Mouse (Mus musculus) heart, adult 2 months (tissue): ENCODE results near the gene Abca13. TPM values are rescaled to one million over a fixed set of nuclear protein-coding genes. Genes with fewer than 3 reads are reported as not detected.

ENCODE experiments used
- DNase-seq, 2 experiments: peaks; one replicate each; pipeline ENCODE4 v3.0.0; 2021
- H3K27ac ChIP-seq: fragments of 200-600 bp; 2 replicates; pipeline ENCODE4 v1.8.1; 2022
- H3K27me3 ChIP-seq: fragments of 200-500 bp; 2 replicates; pipeline ENCODE4 v1.6.1; 2012; ENCODE audit warnings: mild to moderate bottlenecking, low read length, inconsistent platforms, mixed read lengths; ENCODE audit not compliant: control insufficient read depth, insufficient read depth
- H3K36me3 ChIP-seq: fragments of 200-500 bp; 2 replicates; pipeline ENCODE4 v1.6.1; 2012; ENCODE audit warnings: low read length, inconsistent platforms; ENCODE audit not compliant: control insufficient read depth, insufficient read depth
- H3K4me1 ChIP-seq: fragments of 200-500 bp; 2 replicates; pipeline ENCODE4 v1.6.1; 2011; ENCODE audit warnings: low read length; ENCODE audit not compliant: control insufficient read depth, insufficient read depth
- H3K4me3 ChIP-seq: fragments of 200-600 bp; 2 replicates; pipeline ENCODE4 v1.8.1; 2022
- H3K79me2 ChIP-seq: fragments of 200-500 bp; replicated peaks from 2 replicates; pipeline ENCODE4 v1.6.1; 2012; ENCODE audit warnings: mild to moderate bottlenecking, inconsistent platforms, low read length, moderate library complexity, mixed read lengths; ENCODE audit not compliant: control insufficient read depth, insufficient read depth
- H3K9ac ChIP-seq: fragments of 200-500 bp; 2 replicates; pipeline ENCODE4 v1.6.1; 2012; ENCODE audit warnings: low read depth, mild to moderate bottlenecking, control low read depth, inconsistent platforms, low read length, mixed read lengths
- CTCF ChIP-seq: fragments of 200-600 bp; IDR thresholded peaks from 2 replicates; pipeline ENCODE4 v1.8.1; 2022; ENCODE audit warnings: antibody characterized with exemption, mild to moderate bottlenecking, moderate library complexity
- EP300 ChIP-seq: fragments of 200-500 bp; IDR thresholded peaks from 2 replicates; pipeline ENCODE4 v1.6.1; 2011; ENCODE audit warnings: low read depth, low read length, control low read depth; ENCODE audit not compliant: insufficient read depth
- POLR2A ChIP-seq: fragments of 200-500 bp; IDR thresholded peaks from 2 replicates; pipeline ENCODE4 v1.6.1; 2011; ENCODE audit warnings: mild to moderate bottlenecking, low read depth, low read length, control low read depth; ENCODE audit not compliant: insufficient read depth
- WGBS: fragments of 180-500 bp; shearing (Covaris S2); methylation state at CpG from one replicate; pipeline ENCODE4 v1.1.7; 2018; 5-methylcytosine and 5-hydroxymethylcytosine counted together
- intact Hi-C: fragments of 180-260 bp; cut with DNase I; formaldehyde crosslinking; loops from one replicate; pipeline ENCODE4 v1.15.1; 2025
- polyA plus RNA-seq: library from polyadenylated mRNA; depleted of rRNA; stranded (reverse); fragments of >200 nt; gene quantifications from 2 replicates; pipeline ENCODE4 v1.2.3, GENCODE M21; 2012; rRNA removed
- total RNA-seq, 2 experiments: library from RNA; stranded (reverse); gene quantifications; 2 replicates each; pipeline ENCODE4 v1.2.3; 2021

Abca13 gene
- total and polyA plus RNA-seq, 3 experiments, result 0.02 TPM; not detected in 2

- H3K36me3 ChIP-seq, result no peaks in the 10 kb centered on the region
- no peaks in the 10 kb centered on the region for H3K4me1 ChIP-seq
- 47% methylated on average over 1 of the region's 1 CpGs for WGBS
- intact Hi-C loops, result no loop called here
- no peak overlapping the region for H3K9ac ChIP-seq
- H3K4me3 ChIP-seq, result no peak overlapping the region
- H3K27ac ChIP-seq, result no peak overlapping the region
- H3K27me3 ChIP-seq, result no peaks in the 10 kb centered on the region
- H3K79me2 ChIP-seq, result no peaks in the 10 kb centered on the region
- no peak for DNase-seq
- no peak for TF ChIP-seq CTCF
- no peak for TF ChIP-seq POLR2A
- TF ChIP-seq EP300, result no peak
These were observed 477.7 kb downstream of the Abca13 start for GRCm38 (mm10) chr11:9669430-9669829.

GRCm38 (mm10) chr11:9684952-9685351 lies 493.2 kb downstream of the Abca13 start:
- no peaks in the 10 kb centered on the region for H3K4me1 ChIP-seq
- intact Hi-C loops, result no loop called here
- no peak overlapping the region for H3K4me3 ChIP-seq
- no peak overlapping the region for H3K27ac ChIP-seq
- no peaks in the 10 kb centered on the region for H3K27me3 ChIP-seq
- no peaks in the 10 kb centered on the region for H3K36me3 ChIP-seq
- 84% methylated on average over 2 of the region's 2 CpGs for WGBS
- H3K9ac ChIP-seq, result no peak overlapping the region
- no peak for DNase-seq
- H3K79me2 ChIP-seq, result no peaks in the 10 kb centered on the region
- no peak for TF ChIP-seq CTCF
- no peak for TF ChIP-seq POLR2A
- TF ChIP-seq EP300, result no peak

GRCm38 (mm10) chr11:9705190-9705589 lies 513.4 kb downstream of the Abca13 start:
- Histone ChIP-seq H3K36me3 (no peaks in the 10 kb centered on the region), H3K27ac (no peak overlapping the region), H3K27me3 (no peaks in the 10 kb centered on the region), H3K4me1 (no peaks in the 10 kb centered on the region), H3K9ac (no peak overlapping the region), H3K4me3 (no peak overlapping the region), H3K79me2 (no peaks in the 10 kb centered on the region)
- DNase-seq, result no peak
- intact Hi-C loops, result no loop called here
- TF ChIP-seq EP300 (no peak), CTCF (no peak), POLR2A (no peak)
- 61% methylated on average over 3 of the region's 3 CpGs for WGBS

- Histone ChIP-seq H3K27me3 (no peaks in the 10 kb centered on the region), H3K79me2 (no peaks in the 10 kb centered on the region), H3K4me1 (no peaks in the 10 kb centered on the region), H3K27ac (no peak overlapping the region), H3K4me3 (no peak overlapping the region), H3K36me3 (no peaks in the 10 kb centered on the region), H3K9ac (no peak overlapping the region)
- TF ChIP-seq EP300 (no peak), CTCF (no peak), POLR2A (no peak)
- intact Hi-C loops, result no loop called here
- 56% methylated on average over 2 of the region's 2 CpGs for WGBS
- no peak for DNase-seq
These were observed 536.2 kb downstream of the Abca13 start for GRCm38 (mm10) chr11:9727810-9728490.

GRCm38 (mm10) chr11:9731300-9731699 lies 539.6 kb downstream of the Abca13 start:
- no peaks in the 10 kb centered on the region for H3K27me3 ChIP-seq
- TF ChIP-seq CTCF, result no peak
- no peak for TF ChIP-seq POLR2A
- no peak for TF ChIP-seq EP300
- DNase-seq, result no peak
- 86% methylated on average over 1 of the region's 1 CpGs for WGBS
- H3K36me3 ChIP-seq, result no peaks in the 10 kb centered on the region
- H3K27ac ChIP-seq, result no peak overlapping the region
- intact Hi-C loops, result no loop called here
- no peak overlapping the region for H3K9ac ChIP-seq
- H3K4me1 ChIP-seq, result no peaks in the 10 kb centered on the region
- H3K4me3 ChIP-seq, result no peak overlapping the region
- no peaks in the 10 kb centered on the region for H3K79me2 ChIP-seq

Other genes starting within 250 kb of the Abca13 start
- gene Pkd1l1, start 218.7 kb upstream of the Abca13 start, total RNA-seq, result under 1 TPM in 1 of 2 experiments, not detected in 1; 0.25 TPM
- gene Pkd1l1, start 218.7 kb upstream of the Abca13 start, polyA plus RNA-seq, result 0.03 and 0.27 TPM in 2 replicates
- gene Hus1, start 180.8 kb upstream of the Abca13 start, total RNA-seq, result 10 to 100 TPM in 1 of 2 experiments, 1 to 10 TPM in 1; 9.6 to 11.1 TPM
- 7.5 and 12.4 TPM in 2 replicates for gene Hus1, start 180.8 kb upstream of the Abca13 start, polyA plus RNA-seq
- gene Gm11992, start 143.3 kb upstream of the Abca13 start, total RNA-seq, result under 1 TPM; 0.55 to 0.57 TPM
- 0.61 and 1.1 TPM in 2 replicates for gene Gm11992, start 143.3 kb upstream of the Abca13 start, polyA plus RNA-seq
- 1 to 10 TPM; 2.1 to 2.6 TPM for gene Sun3, start 143.0 kb upstream of the Abca13 start, total RNA-seq
- 0.23 TPM in 2 replicates for gene Sun3, start 143.0 kb upstream of the Abca13 start, polyA plus RNA-seq
- 1 to 10 TPM; 4.6 to 5.2 TPM for gene Upp1, start 73.8 kb upstream of the Abca13 start, total RNA-seq
- 7.4 and 9.9 TPM in 2 replicates for gene Upp1, start 73.8 kb upstream of the Abca13 start, polyA plus RNA-seq